Mouse (Mus musculus): ENCODE measurements around the gene Acta1.

Gene Acta1

GRCm38 (mm10) chr8:123844341-123844740 lies 50.2 kb downstream of the Acta1 start:
- no peak for DNase-seq (ENCODE audit: low spot score)

- DNase-seq (ENCODE audit: low spot score) = no peak
Observed at GRCm38 (mm10) chr8:123842086-123842485, 52.5 kb downstream of the Acta1 start.

Data from testis, postnatal 14 days (tissue).